Mouse (Mus musculus) heart, embryonic 13.5 days (tissue): Measurements from ENCODE around the gene Fshr. TPM values are rescaled to one million over a fixed set of nuclear protein-coding genes. Genes with fewer than 3 reads are reported as not detected.
"Not testable (repeated sequence)": the region's sequence is repeated elsewhere in the genome, so short reads cannot be mapped to it uniquely, and the experiment has no call there.

Experiments
- ATAC-seq: fragments of 200-750 bp; cut with Nextera tagmentation; 2 replicates; pipeline ENCODE4 v1.8.0; 2017; ENCODE audit warnings: moderate TSS enrichment; ENCODE audit not compliant: insufficient number of reproducible peaks, low FRiP score, low TSS enrichment; ENCODE audit errors: extremely low read depth
- H3K27ac ChIP-seq: fragments of 300-500 bp; sonication (generic); replicated peaks from 2 replicates; pipeline ENCODE4 v1.5.1; 2015; ENCODE audit warnings: moderate library complexity, mild to moderate bottlenecking, inconsistent platforms
- H3K27me3 ChIP-seq: fragments of 300-500 bp; sonication (generic); replicated peaks from 2 replicates; pipeline ENCODE4 v1.6.1; 2015; ENCODE audit warnings: mild to moderate bottlenecking, inconsistent platforms
- H3K36me3 ChIP-seq: fragments of 300-500 bp; sonication (generic); 2 replicates; pipeline ENCODE4 v1.6.1; 2015; ENCODE audit warnings: mild to moderate bottlenecking, inconsistent platforms
- H3K4me1 ChIP-seq: fragments of 300-500 bp; sonication (generic); 2 replicates; pipeline ENCODE4 v1.6.1; 2015; ENCODE audit warnings: inconsistent platforms
- H3K4me2 ChIP-seq: fragments of 300-500 bp; sonication (generic); 2 replicates; pipeline ENCODE4 v1.6.1; 2015; ENCODE audit warnings: inconsistent platforms, mild to moderate bottlenecking, moderate library complexity
- H3K4me3 ChIP-seq: fragments of 300-500 bp; sonication (generic); 2 replicates; pipeline ENCODE4 v1.5.1; 2015; ENCODE audit warnings: moderate library complexity, mild to moderate bottlenecking, inconsistent platforms
- H3K9ac ChIP-seq: fragments of 300-500 bp; sonication (generic); 2 replicates; pipeline ENCODE4 v1.6.1; 2015; ENCODE audit warnings: inconsistent platforms, mild to moderate bottlenecking, moderate library complexity
- H3K9me3 ChIP-seq: fragments of 300-500 bp; sonication (generic); 2 replicates; pipeline ENCODE4 v1.6.1; 2016; ENCODE audit warnings: inconsistent platforms
- WGBS: fragments of 180-500 bp; shearing (Covaris S2); methylation state at CpG from one replicate; pipeline ENCODE4 v1.1.7; 2015; ENCODE audit warnings: mixed read lengths; 5-methylcytosine and 5-hydroxymethylcytosine counted together
- polyA plus RNA-seq: library from polyadenylated mRNA; unstranded; fragments of >200 nt; fragmentation: Nextera tagmentation; extraction: Ambion mirVana; gene quantifications from 2 replicates; pipeline ENCODE4 v1.2.1, GENCODE M21; 2015

The Fshr gene
- polyA plus RNA-seq, result 0.06 TPM in 1 of 2 replicates, not detected in the other

DNA sequence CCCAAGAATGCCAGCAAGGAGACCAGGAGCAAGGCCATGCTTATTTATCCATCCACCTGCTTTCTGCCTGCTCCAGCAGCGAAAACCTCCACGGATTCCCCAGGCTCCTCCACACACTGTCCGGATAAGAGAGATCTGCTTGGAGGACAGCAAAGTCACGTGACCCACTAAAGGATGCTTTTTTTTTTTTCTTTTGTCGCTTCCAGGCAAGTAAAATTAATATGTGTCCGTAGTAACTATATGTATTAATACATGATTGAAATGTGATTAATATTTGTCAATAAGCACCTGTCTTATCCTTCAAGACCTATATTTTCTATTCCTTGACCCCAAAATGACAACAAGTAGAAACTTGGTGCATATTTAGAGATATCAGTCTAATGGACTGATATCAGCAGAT, at the start of gene Fshr:
Gene Fshr, minus strand, starts transcription at position 101 of the 400 bp plus-strand sequence.
- Histone ChIP-seq H3K9me3 (no peaks in the 10 kb centered on the region), H3K27ac (no peak within 1 kb of the TSS), H3K36me3 (no peaks in the 10 kb centered on the region), H3K4me2 (no peak within 1 kb of the TSS), H3K4me1 (no peaks in the 10 kb centered on the region), H3K27me3 (no peaks in the 10 kb centered on the region), H3K4me3 (no peak within 1 kb of the TSS), H3K9ac (no peak within 1 kb of the TSS)
- no peak for ATAC-seq
- WGBS, result 79% methylated on average over 6 of the region's 6 CpGs

DNA sequence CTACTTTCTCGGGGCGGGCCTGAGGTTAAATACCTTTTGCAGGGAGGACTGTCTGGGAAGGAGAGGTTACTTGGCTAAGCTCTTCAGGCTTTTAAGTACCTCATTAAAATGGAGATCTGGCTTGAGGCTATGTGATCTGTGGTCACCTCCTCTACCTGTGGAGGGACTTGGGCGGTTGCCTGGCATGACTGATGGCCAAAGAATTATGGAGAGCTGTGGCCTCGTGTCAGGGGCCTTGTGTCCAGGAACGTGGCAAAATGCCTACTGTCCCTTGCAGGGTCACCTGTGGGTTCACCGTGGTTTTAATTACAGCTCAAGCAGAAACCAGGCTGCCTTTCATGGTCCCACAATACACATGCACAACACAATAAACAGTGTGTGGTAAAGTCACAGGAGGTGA, 1.7 kb upstream of the Fshr start:
- H3K27me3 ChIP-seq, result no peaks in the 10 kb centered on the region
- 77% methylated on average over 6 of the region's 6 CpGs for WGBS
- ATAC-seq, result no peak
- H3K9me3 ChIP-seq, result no peaks in the 10 kb centered on the region
- no peak overlapping the region for H3K27ac ChIP-seq
- no peaks in the 10 kb centered on the region for H3K4me1 ChIP-seq
- H3K9ac ChIP-seq, result no peak overlapping the region
- H3K36me3 ChIP-seq, result no peaks in the 10 kb centered on the region
- no peak overlapping the region for H3K4me2 ChIP-seq
- H3K4me3 ChIP-seq, result no peak overlapping the region

DNA sequence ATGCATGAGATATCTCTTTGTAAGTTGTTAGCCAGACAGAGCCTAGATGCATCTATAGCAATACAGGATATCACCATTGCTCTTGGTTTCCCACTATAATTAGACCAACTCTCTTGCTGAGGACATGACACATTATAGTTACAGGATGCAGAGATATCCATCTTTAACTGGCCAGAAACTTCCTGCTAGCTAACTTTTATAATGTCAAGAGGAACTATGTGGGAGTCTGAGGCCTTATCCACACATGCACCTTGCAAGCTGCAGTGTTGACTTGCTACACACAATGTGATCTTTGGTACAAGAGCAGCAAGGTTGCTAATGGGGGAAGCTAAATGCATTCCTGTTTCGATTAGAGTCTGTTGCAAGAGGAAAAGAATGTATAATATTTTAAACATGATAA, 26.9 kb downstream of the Fshr start:
- no peaks in the 10 kb centered on the region for H3K9me3 ChIP-seq
- H3K4me2 ChIP-seq, result no peak overlapping the region
- WGBS, result 57% methylated on average over 1 of the region's 1 CpGs
- no peaks in the 10 kb centered on the region for H3K36me3 ChIP-seq
- no peak overlapping the region for H3K27ac ChIP-seq
- no peaks in the 10 kb centered on the region for H3K27me3 ChIP-seq
- no peak overlapping the region for H3K9ac ChIP-seq
- H3K4me3 ChIP-seq, result no peak overlapping the region
- no peak for ATAC-seq
- H3K4me1 ChIP-seq, result no peaks in the 10 kb centered on the region

DNA sequence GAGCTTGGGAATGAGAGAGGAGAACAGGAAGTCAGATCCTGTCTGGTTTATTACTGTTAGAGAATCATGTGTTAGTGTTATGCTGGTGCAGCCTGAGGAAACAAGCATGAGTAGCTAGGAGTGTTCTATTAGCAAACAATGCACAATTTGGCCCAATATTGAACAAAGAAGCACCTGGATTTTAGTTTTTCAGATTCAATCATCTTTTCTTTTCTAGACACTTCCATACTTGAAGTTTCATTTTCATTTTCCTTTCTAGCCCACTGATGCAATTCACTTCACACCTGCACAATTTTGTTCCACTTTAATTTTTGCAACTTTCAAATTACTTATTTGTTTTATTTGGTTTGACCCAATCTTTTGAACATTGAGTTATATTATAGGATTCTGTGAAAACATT, 35.7 kb downstream of the Fshr start:
- Histone ChIP-seq H3K4me3 (no peak overlapping the region), H3K9ac (no peak overlapping the region), H3K9me3 (no peaks in the 10 kb centered on the region), H3K27ac (no peak overlapping the region), H3K27me3 (no peaks in the 10 kb centered on the region), H3K4me2 (no peak overlapping the region), H3K4me1 (no peaks in the 10 kb centered on the region), H3K36me3 (no peaks in the 10 kb centered on the region)
- no peak for ATAC-seq

DNA sequence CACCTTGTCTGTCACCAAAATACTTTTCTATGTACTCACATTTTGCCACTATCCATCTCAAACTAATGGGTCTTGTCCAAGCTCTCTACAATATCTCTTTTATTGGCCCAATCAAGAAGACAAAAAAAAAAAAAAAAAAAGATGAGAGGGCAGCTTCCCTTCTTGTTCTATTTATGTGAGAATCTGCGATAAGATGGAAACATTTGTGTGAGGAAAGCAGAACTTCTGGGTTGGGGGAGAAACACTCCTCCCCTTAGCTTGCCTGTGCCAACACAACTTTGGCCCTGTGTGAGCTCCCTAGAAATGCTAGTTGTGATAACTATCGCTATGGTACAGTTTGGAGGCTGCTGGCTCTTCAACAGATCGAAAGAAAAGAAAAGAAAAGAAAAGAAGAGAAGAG, 38.0 kb downstream of the Fshr start:
- no peaks in the 10 kb centered on the region for H3K4me1 ChIP-seq
- H3K4me3 ChIP-seq, result no peak overlapping the region
- ATAC-seq, result no peak
- WGBS, result 72% methylated on average over 3 of the region's 3 CpGs
- no peaks in the 10 kb centered on the region for H3K36me3 ChIP-seq
- H3K27me3 ChIP-seq, result no peaks in the 10 kb centered on the region
- no peak overlapping the region for H3K9ac ChIP-seq
- no peaks in the 10 kb centered on the region for H3K9me3 ChIP-seq
- no peak overlapping the region for H3K4me2 ChIP-seq
- no peak overlapping the region for H3K27ac ChIP-seq

DNA sequence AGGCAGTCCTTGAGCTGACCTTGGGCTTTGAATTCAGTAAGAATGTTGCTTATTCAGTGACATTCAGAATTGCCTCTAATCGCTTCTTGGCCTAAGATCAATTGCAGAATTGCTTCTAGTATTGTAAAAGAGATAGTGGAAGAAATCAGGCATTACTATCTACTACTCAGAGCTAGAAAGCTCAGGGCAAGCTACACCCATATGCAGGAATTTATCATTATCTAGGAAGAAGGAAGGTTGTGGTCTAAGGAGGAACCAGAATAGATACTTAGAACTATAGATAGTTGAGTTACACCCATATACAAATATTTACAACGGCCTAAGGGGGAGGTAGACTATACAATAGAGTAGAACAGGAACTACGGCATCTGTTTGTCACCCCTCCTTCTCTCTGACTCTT, 41.1 kb downstream of the Fshr start:
- H3K27me3 ChIP-seq, H3K9ac ChIP-seq, H3K4me3 ChIP-seq, H3K9me3 ChIP-seq, H3K27ac ChIP-seq, H3K4me2 ChIP-seq, ATAC-seq, H3K36me3 ChIP-seq, H3K4me1 ChIP-seq: not testable (repeated sequence)
- 77% methylated on average over 3 of the region's 3 CpGs for WGBS

DNA sequence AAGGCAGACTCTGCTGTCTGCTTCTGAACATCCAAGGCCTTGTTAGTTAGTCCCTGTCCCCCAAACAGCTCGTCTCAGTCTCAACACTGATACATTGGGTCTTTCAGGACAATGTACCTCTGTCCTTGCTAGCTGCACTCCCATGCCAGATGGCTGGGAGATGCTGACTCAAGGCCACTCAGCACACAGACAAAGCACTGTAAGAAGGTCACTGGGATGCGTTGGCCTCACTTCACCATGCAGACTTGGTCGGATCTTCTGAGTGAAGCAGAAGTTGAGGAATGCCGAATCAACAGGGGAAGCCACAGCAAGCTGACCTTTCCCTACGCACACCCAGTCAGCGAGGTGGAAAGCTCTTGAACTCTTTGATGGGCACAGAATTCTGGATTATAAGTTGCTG, 55.7 kb downstream of the Fshr start:
- H3K27me3 ChIP-seq, result no peaks in the 10 kb centered on the region
- no peak for ATAC-seq
- H3K4me3 ChIP-seq, result no peak overlapping the region
- H3K9ac ChIP-seq, result no peak overlapping the region
- H3K4me1 ChIP-seq, result no peaks in the 10 kb centered on the region
- no peak overlapping the region for H3K27ac ChIP-seq
- 69% methylated on average over 6 of the region's 6 CpGs for WGBS
- H3K4me2 ChIP-seq, result no peak overlapping the region
- H3K36me3 ChIP-seq, result no peaks in the 10 kb centered on the region
- no peaks in the 10 kb centered on the region for H3K9me3 ChIP-seq

DNA sequence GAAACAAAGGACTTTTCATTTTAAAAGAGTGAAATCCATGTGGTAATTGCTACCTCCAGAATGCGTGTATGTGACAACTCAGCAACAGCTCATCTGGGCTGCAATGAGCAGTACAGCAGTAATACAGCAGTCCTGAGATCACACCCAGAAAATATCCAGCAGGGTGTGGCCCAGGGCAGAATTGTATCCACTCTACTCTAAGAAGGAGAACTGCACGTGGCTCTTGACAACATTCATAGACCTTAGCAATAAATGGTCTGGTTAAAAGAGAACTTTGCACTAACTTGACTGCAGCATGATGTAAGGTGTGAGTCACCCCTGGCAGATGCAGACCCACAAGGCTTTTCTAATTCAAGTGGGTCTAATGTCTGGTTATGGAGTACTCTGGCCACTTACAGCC, 80.5 kb downstream of the Fshr start:
- H3K27ac ChIP-seq, result no peak overlapping the region
- H3K4me2 ChIP-seq, result no peak overlapping the region
- no peak overlapping the region for H3K9ac ChIP-seq
- no peak for ATAC-seq
- 56% methylated on average over 2 of the region's 2 CpGs for WGBS
- no peaks in the 10 kb centered on the region for H3K27me3 ChIP-seq
- H3K4me3 ChIP-seq, result no peak overlapping the region
- no peaks in the 10 kb centered on the region for H3K36me3 ChIP-seq
- no peaks in the 10 kb centered on the region for H3K4me1 ChIP-seq
- no peaks in the 10 kb centered on the region for H3K9me3 ChIP-seq

DNA sequence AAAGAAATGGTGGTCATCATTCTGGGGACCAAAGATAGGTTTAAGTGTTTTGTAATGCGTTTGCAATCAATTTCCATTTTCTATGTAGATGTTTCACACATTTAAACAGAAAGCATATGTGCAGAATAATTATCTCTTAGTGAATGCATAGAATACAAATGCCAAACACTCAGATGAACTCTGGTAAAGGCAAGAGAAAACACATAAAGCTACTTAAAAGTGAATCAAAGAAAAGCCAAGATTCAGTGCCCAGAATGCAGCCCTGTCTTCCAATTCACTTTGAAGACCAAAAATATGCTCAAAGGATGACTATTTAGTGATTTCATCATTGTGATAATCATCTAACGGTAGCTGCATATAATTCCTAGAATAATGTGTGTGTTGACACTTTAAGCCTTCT, 81.2 kb downstream of the Fshr start:
- Histone ChIP-seq H3K9me3 (no peaks in the 10 kb centered on the region), H3K4me3 (no peak overlapping the region), H3K9ac (no peak overlapping the region), H3K4me1 (no peaks in the 10 kb centered on the region), H3K4me2 (no peak overlapping the region), H3K36me3 (no peaks in the 10 kb centered on the region), H3K27me3 (no peaks in the 10 kb centered on the region), H3K27ac (no peak overlapping the region)
- no peak for ATAC-seq
- 53% methylated on average over 2 of the region's 2 CpGs for WGBS

DNA sequence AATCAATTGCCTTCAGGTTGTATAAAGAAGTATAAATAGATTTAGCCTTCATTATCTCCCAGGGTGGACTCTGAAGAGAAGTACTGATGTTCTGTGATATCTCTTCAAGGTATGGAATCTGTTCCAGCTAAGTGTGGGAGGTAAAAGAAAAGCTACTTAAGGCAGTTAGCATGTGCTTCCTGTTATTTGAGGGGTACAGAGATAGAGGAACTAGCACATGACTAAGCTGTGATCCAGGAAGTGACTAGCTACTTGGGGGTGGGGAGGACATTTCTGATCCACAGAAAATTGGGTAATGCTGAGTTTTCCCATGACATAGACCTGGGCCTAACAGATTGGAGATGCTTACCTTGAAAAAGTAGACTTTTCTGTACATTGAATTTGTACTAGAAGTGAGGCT, 86.5 kb downstream of the Fshr start:
- Histone ChIP-seq H3K27me3 (no peaks in the 10 kb centered on the region), H3K9ac (no peak overlapping the region)
- ATAC-seq, result no peak

DNA sequence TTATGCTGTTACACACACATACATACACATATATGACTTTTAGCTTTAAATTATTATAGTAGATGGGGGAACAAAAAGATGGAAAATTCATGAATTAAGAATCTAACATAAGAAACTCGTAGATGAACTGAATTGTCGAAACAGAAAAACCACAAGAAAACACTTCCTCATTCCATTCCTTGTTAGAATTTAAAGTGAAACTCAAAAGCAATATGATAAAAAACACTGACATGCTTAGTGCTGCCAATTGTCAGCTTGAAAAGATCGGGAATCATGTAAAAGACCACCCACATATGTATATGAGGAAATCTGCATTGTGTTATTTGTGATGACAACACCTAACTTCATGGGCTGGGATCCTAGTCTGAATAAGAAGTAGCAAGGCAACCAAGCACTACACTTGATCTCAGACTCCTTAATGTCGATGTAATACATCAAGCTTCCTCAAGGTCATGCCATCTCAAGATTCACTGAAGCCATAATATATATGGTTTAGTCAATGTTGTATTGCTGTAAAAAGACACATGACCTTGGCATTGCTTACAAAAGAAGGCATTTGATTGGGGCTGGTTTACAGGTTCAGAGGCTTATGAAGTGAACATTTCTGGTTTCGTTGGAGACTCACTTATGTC, 99.6 kb downstream of the Fshr start:
- H3K9ac ChIP-seq, result no peak overlapping the region
- no peaks in the 10 kb centered on the region for H3K27me3 ChIP-seq
- H3K36me3 ChIP-seq, result no peaks in the 10 kb centered on the region
- no peak for ATAC-seq
- no peak overlapping the region for H3K27ac ChIP-seq
- H3K9me3 ChIP-seq, result peaks cover 3% of the 10 kb centered on the region; the same call in 1 of the 2 replicates
- no peaks in the 10 kb centered on the region for H3K4me1 ChIP-seq
- H3K4me3 ChIP-seq, result no peak overlapping the region
- 66% methylated on average over 5 of the region's 5 CpGs for WGBS
- no peak overlapping the region for H3K4me2 ChIP-seq

More for the DNA sequence above, 86.5 kb downstream of the Fshr start:
- Histone ChIP-seq H3K36me3 (no peaks in the 10 kb centered on the region), H3K4me2 (no peak overlapping the region), H3K4me1 (no peaks in the 10 kb centered on the region), H3K4me3 (no peak overlapping the region), H3K9me3 (no peaks in the 10 kb centered on the region), H3K27ac (no peak overlapping the region)

DNA sequence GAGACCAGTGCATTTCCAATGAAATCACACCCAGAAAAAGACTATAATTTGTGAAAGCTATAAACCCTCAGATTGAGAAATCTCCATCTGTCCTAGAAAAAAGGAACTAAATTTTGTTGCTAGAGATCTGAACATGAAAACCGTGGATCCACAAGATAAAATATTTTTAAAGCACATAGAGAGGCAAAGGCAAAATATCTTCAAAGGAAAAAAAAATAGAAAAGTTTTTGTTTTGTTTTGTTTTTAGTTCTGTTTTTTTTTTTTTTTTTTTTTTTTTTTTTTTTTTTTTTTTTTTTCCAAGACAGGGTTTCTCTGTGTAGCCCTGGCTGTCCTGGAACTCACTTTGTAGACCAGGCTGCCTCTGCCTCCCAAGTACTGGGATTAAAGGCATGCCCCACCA, 100.7 kb downstream of the Fshr start:
- not testable (repeated sequence) for H3K27me3 ChIP-seq, H3K27ac ChIP-seq, H3K4me3 ChIP-seq, H3K4me1 ChIP-seq, H3K9ac ChIP-seq, ATAC-seq, H3K36me3 ChIP-seq, H3K9me3 ChIP-seq, H3K4me2 ChIP-seq
- 61% methylated on average over 1 of the region's 1 CpGs for WGBS
